21 mouse cellular contexts compared by ENCODE assay signal in the genomic region with DNA sequence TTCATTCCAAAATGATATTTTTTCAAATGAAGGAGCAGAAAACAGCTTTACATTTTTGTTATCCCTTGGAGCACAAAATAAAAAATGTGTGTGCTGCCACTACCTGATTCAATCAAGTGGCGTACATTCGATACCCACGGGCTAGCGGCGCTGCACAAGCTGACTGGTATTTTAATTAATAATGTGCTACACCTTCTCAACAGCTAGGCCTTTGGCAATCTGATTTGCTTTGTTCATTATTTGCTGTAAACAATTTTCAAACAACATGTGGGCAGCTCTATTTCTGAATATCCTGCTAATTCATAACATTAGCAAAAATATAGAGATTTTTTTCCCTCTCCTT.
A peak's percentile ranks its signal among the peaks of the same experiment; 100 is the strongest.
DNase-seq lines count a peak whose midpoint lies in the region; ATAC-seq lines count a peak whose summit lies in the region.
"Had no signal": no experiment of that assay in that cellular context is flagged by ENCODE, and none has a peak within 500 bp of the region (broad histone marks: within the 10 kb centered on the region; RNA-seq: fewer than 3 reads in every experiment).

No protein-coding gene starts in this region.

- intact Hi-C loops in heart, postnatal 36 days (cut with DNase I): loop anchor here (10.0 kb wide), 1 partner anchor 735 kb away; no protein-coding TSS in a partner anchor

- no peak for DNase-seq in hindbrain, embryonic 10.5 days (ENCODE audit: low spot score)
- DNase-seq in urinary bladder, postnatal 14 days (ENCODE audit: low spot score): no peak
- DNase-seq in heart, postnatal 36 days: no peak
- DNase-seq in kidney, adult 18-20 months: no peak
- DNase-seq: adrenal gland, postnatal 25 days; B cell, adult 2 months; cerebellum, adult 9-11 months; kidney, adult 9 months; kidney, postnatal 36 days; right cerebral cortex, postnatal 25 days; thymus, postnatal 14 days had no signal

- H3K4me1 ChIP-seq in hindbrain, embryonic 10.5 days (replicated peaks): peaks cover 28% of the 10 kb centered on the region
- peaks cover 18% of the 10 kb centered on the region for H3K4me1 ChIP-seq in hindbrain, embryonic 13.5 days (replicated peaks)
- H3K4me1 ChIP-seq in forebrain, embryonic 15.5 days: peaks cover 3% of the 10 kb centered on the region; the same call in 1 of the 2 replicates
- peaks cover 28% of the 10 kb centered on the region for H3K4me1 ChIP-seq in limb, embryonic 12.5 days (replicated peaks)
- 0 out of 2 replicates have a peak, but pooled peaks cover 2% of the 10 kb centered on the region for H3K4me1 ChIP-seq in midbrain, embryonic 16.5 days (ENCODE audit: control insufficient read depth, insufficient read depth, low read length)
- H3K4me1 ChIP-seq: lung, embryonic 15.5 days had no signal

- no peak for ATAC-seq in hindbrain, embryonic 13.5 days (ENCODE audit: low FRiP score)
- ATAC-seq in forebrain, embryonic 15.5 days (replicated peaks): peak; percentile 55; the same call in 1 of the 2 replicates
- no peak for ATAC-seq in limb, embryonic 12.5 days (ENCODE audit: insufficient number of reproducible peaks, insufficient read depth, low FRiP score, low TSS enrichment, low read depth)
- peak; percentile 70; the same call in 1 of the 2 replicates for ATAC-seq in midbrain, embryonic 16.5 days

- H3K4me3 ChIP-seq in hindbrain, embryonic 10.5 days: no peak overlapping the region
- no peak overlapping the region for H3K4me3 ChIP-seq in hindbrain, embryonic 13.5 days
- H3K4me3 ChIP-seq in forebrain, embryonic 15.5 days: no peak overlapping the region
- no peak overlapping the region for H3K4me3 ChIP-seq in limb, embryonic 12.5 days (replicated peaks)
- no peak overlapping the region for H3K4me3 ChIP-seq in midbrain, embryonic 16.5 days (ENCODE audit: low read depth, low read length)
- H3K4me3 ChIP-seq: erythroblast, embryonic 14.5 days; heart, embryonic 15.5 days; lung, embryonic 15.5 days; neural tube, embryonic 13.5 days had no signal

- no peaks in the 10 kb centered on the region for H3K36me3 ChIP-seq in hindbrain, embryonic 10.5 days
- no peaks in the 10 kb centered on the region for H3K36me3 ChIP-seq in hindbrain, embryonic 13.5 days
- no peaks in the 10 kb centered on the region for H3K36me3 ChIP-seq in forebrain, embryonic 15.5 days
- no peaks in the 10 kb centered on the region for H3K36me3 ChIP-seq in limb, embryonic 12.5 days
- no peaks in the 10 kb centered on the region for H3K36me3 ChIP-seq in midbrain, embryonic 16.5 days (ENCODE audit: control insufficient read depth, insufficient read depth, low read length)
- H3K36me3 ChIP-seq: heart, embryonic 15.5 days; lung, embryonic 15.5 days; neural tube, embryonic 13.5 days had no signal

- no peaks in the 10 kb centered on the region for H3K27me3 ChIP-seq in hindbrain, embryonic 10.5 days (ENCODE audit: insufficient read depth, poor library complexity, severe bottlenecking)
- H3K27me3 ChIP-seq in hindbrain, embryonic 13.5 days: no peaks in the 10 kb centered on the region
- H3K27me3 ChIP-seq in forebrain, embryonic 15.5 days: no peaks in the 10 kb centered on the region
- H3K27me3 ChIP-seq in limb, embryonic 12.5 days: no peaks in the 10 kb centered on the region
- H3K27me3 ChIP-seq in midbrain, embryonic 16.5 days (ENCODE audit: control insufficient read depth, insufficient read depth, low read depth, low read length): no peaks in the 10 kb centered on the region
- H3K27me3 ChIP-seq: heart, embryonic 15.5 days; lung, embryonic 15.5 days; neural tube, embryonic 13.5 days had no signal

- 67% methylated on average over 5 of the region's 5 CpGs for WGBS in hindbrain, embryonic 10.5 days
- 24% methylated on average over 5 of the region's 5 CpGs for WGBS in hindbrain, embryonic 13.5 days
- WGBS in forebrain, embryonic 15.5 days: 9% methylated on average over 5 of the region's 5 CpGs
- 24% methylated on average over 5 of the region's 5 CpGs for WGBS in limb, embryonic 12.5 days
- WGBS in midbrain, embryonic 16.5 days: 25% methylated on average over 5 of the region's 5 CpGs

- H3K9me3 ChIP-seq in hindbrain, embryonic 10.5 days: no peaks in the 10 kb centered on the region
- no peaks in the 10 kb centered on the region for H3K9me3 ChIP-seq in hindbrain, embryonic 13.5 days
- no peaks in the 10 kb centered on the region for H3K9me3 ChIP-seq in forebrain, embryonic 15.5 days
- H3K9me3 ChIP-seq in limb, embryonic 12.5 days: no peaks in the 10 kb centered on the region
- no peaks in the 10 kb centered on the region for H3K9me3 ChIP-seq in midbrain, embryonic 16.5 days (replicated peaks; ENCODE audit: control insufficient read depth, low read length, poor library complexity, severe bottlenecking)
- H3K9me3 ChIP-seq: heart, embryonic 15.5 days; lung, embryonic 15.5 days; neural tube, embryonic 13.5 days had no signal

- H3K27ac ChIP-seq in hindbrain, embryonic 10.5 days: peak overlapping the region; percentile 35; the same call in 1 of the 2 replicates
- no peak overlapping the region for H3K27ac ChIP-seq in hindbrain, embryonic 13.5 days
- no peak overlapping the region for H3K27ac ChIP-seq in forebrain, embryonic 15.5 days (replicated peaks)
- H3K27ac ChIP-seq in limb, embryonic 12.5 days: peak overlapping the region; percentile 68; the same call in 1 of the 2 replicates
- no peak overlapping the region; the same call in 1 of the 2 replicates for H3K27ac ChIP-seq in midbrain, embryonic 16.5 days (ENCODE audit: low read length)
- H3K27ac ChIP-seq: heart, embryonic 15.5 days; lung, embryonic 15.5 days; neural tube, embryonic 13.5 days; stomach, postnatal 0 days had no signal

- H3K9ac ChIP-seq in hindbrain, embryonic 13.5 days: no peak overlapping the region
- H3K9ac ChIP-seq in forebrain, embryonic 15.5 days (replicated peaks): no peak overlapping the region
- no peak overlapping the region for H3K9ac ChIP-seq in limb, embryonic 12.5 days (replicated peaks)
- no peak overlapping the region for H3K9ac ChIP-seq in midbrain, embryonic 16.5 days (ENCODE audit: low read depth, low read length)
- H3K9ac ChIP-seq: heart, embryonic 15.5 days; lung, embryonic 15.5 days; neural tube, embryonic 13.5 days had no signal

- no peak overlapping the region for H3K4me2 ChIP-seq in hindbrain, embryonic 13.5 days
- H3K4me2 ChIP-seq in forebrain, embryonic 15.5 days (replicated peaks): no peak overlapping the region
- H3K4me2 ChIP-seq in limb, embryonic 12.5 days: 0 out of 2 replicates have a peak overlapping the region, but pooled peaks have one; percentile 9
- no peak overlapping the region for H3K4me2 ChIP-seq in midbrain, embryonic 16.5 days (ENCODE audit: low read length)
- H3K4me2 ChIP-seq: heart, embryonic 15.5 days; liver, embryonic 11.5 days; lung, embryonic 15.5 days; neural tube, embryonic 13.5 days had no signal

Comparison
In these comparisons a context has a peak if more than half of its experiments do, and no peak if none do; other contexts are left out.
1. H3K27ac ChIP-seq: peak in hindbrain, embryonic 10.5 days (single experiment) and limb, embryonic 12.5 days (single experiment); none in hindbrain, embryonic 13.5 days (single experiment), forebrain, embryonic 15.5 days (single experiment) and midbrain, embryonic 16.5 days (single experiment).
2. ATAC-seq: peak in forebrain, embryonic 15.5 days (single experiment) and midbrain, embryonic 16.5 days (single experiment); none in hindbrain, embryonic 13.5 days (single experiment) and limb, embryonic 12.5 days (single experiment).